Mouse (Mus musculus) frontal cortex, postnatal 36 days (tissue): Measurements from ENCODE around the gene Ambp.

Experiments used
- DNase-seq, 2 experiments: peaks; one replicate each; pipeline ENCODE4 v3.0.0; 2022; ENCODE audit warnings: low spot score in 2 of 2

The Ambp gene

DNA sequence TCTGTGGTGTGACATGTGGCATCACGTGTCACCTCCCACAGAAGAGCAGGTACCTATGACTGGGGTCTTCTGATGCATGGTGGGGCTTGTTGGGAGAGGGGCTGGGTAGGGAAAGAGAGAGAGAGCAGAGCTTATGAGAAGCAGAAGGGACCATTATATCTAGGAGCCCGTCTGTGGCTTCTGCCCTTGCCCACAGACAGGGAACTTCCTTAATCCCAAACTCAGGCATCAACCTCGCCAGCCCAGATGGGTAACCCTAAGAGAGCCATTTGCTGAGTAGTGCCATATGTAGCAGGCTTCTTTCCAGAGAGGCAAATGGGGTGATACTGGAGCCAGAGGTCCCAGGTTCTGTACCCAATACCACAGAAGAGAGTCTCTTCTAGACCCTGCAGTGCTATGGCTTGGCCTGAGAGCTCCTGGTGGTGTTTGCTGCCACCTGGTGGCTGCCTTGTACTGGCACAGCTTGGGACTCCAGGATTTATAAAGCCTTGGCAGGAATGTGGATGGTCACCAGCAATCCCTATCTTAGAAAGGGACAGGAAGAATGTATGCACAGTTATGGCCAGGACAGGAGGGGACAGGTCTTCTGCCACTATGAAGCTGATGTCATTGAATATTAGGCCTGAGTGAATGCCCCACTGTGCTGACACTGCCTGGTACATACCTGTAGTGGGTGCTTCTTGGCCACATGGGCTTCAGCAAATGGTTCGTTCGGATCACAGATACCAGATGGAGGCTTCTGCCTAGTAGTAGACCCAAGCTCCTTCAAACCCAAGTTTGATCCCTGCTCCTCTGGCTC lies 35.8 kb downstream of the Ambp start:
- peak; percentile 75 to 84 for DNase-seq

DNA sequence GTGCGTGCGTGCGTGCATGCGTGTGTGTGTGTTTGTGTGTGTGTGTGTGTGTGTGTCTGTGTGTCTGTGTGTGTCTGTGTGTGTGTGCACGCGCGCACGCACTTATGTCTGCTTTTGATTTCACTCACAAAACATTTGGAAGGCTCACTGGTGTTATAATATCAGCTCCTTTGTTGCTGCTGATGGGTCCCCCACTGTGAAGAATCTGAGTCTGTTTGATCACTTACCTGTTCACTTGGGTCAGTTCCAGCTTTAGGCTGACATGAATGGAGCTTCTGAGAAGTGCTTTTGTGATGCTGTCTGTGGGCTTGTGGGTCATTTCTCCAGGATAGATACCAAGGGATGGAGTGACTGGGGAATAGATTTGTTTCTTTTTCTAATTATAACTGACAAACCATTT lies 48.9 kb downstream of the Ambp start:
- no peak for DNase-seq

DNA sequence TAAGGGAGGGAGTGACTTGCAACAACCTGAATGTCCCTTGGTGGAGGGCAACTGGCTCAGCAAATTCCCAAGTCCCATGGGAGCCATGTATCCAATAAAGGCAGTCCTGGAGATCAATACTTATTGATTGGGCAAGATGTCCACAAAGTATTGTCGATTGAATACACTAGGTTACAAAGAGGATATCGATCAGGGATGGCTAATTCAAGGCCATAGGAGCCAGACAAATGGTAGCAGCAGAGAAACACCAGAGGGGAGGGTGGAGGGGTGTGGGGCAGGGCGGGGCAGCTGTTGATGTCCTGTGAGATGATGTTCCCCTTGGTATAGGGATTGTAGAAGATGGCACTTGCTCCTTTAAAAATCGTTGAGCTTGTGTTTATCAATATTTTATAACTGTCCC lies 52.6 kb downstream of the Ambp start:
- no peak for DNase-seq

DNA sequence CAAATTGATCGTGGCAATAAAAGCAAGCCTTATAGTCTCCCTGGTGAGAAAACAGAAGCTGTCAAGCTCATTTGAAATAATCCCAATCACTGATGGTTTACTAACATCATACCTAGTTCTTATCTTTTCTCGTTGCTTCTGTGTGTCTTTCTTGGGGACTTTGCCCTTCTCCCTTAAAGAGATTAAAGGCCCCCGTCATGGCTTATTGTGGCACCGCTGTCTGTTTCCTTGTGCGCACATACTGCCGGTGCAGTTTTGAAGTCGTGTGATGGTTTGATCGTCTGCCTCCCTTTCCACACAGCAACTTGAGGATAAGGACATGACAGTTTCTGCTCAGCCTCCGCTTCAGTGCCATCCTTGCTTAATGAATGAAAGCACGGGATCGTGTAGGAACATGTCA lies 54.1 kb downstream of the Ambp start:
- DNase-seq = no peak

DNA sequence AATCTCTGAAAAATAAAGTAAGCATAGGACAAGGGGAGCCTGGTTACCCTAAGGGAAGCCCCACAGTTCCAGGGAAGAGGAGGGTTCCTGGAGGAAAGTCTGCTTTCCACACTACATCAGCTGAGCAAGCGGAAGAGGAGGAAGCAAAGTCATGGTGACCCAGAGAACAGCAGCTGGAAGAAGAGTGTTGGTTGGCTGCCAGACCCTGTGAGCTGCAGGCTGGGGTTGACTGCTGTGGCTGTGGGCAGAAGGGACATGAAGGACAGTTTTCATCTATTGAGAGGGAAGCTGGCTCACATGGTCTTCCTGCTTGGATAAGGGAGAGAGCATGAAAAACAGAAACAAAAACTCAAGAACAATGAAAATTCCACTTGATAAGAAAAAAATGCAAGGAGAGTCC lies 57.0 kb downstream of the Ambp start:
- DNase-seq = no peak
